Mouse (Mus musculus) liver, embryonic 14.5 days (tissue): ENCODE results near the gene Ptpn11.

Source experiments
- CTCF ChIP-seq: IDR thresholded peaks from 2 replicates; pipeline ENCODE4 v1.5.1; 2016; ENCODE audit warnings: antibody characterized with exemption, low read depth, control low read depth
- EP300 ChIP-seq: IDR thresholded peaks from 2 replicates; pipeline ENCODE4 v1.6.1; 2016; ENCODE audit warnings: antibody characterized with exemption, low read depth

DNA sequence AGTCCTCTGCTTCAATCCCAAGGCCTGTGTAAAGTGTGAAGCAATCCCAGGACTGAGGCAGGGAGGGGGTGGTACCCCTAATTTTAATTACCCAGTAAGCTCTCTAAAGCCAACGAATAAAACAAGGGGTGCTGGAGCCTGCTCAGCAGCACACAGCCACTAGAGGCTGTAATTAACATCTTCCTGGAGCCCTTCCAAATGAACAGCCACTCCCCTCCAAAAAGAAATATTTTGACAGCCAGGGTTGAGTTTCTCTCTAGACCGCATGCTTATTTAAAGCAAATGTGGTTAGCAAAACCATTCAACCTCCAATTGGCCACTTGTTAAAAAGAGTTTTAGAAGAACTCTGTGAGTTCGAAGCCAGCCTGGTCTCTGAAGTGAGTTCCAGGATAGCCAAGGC, 97.9 kb downstream of the Ptpn11 start:
- no peak for TF ChIP-seq EP300
- no peak for TF ChIP-seq CTCF
